Mouse (Mus musculus): ENCODE results near the gene Cyp2d40. TPM values are rescaled to one million over a fixed set of nuclear protein-coding genes. Genes with fewer than 3 reads are reported as not detected.

The Cyp2d40 gene
- total RNA-seq, 1 experiment from 2014 or later, result 2.0 TPM

Small RNA genes within 50 kb of the gene (microRNA-seq; reads per million reads assigned to microRNA genes)
- gene Gm27618, result 0 reads per million in 2 experiments

Other genes starting within 250 kb of the Cyp2d40 start
- 0.26 TPM in 1 of 2 replicates, not detected in the other for gene Cyp2d12, start 209.1 kb downstream of the Cyp2d40 start, total RNA-seq (2021)
- not detected in 2 replicates for gene Cyp2d34, start 143.2 kb downstream of the Cyp2d40 start, total RNA-seq (2021)
- gene Cyp2d26, start 30.1 kb upstream of the Cyp2d40 start, total RNA-seq (2021), result 6.0 and 107 TPM in 2 replicates
- 75.9 and 85.4 TPM in 2 replicates for gene Tcf20, start 223.7 kb upstream of the Cyp2d40 start, total RNA-seq (2021)